Mouse (Mus musculus): ENCODE results near the gene Fam131b. TPM values are rescaled to one million over a fixed set of nuclear protein-coding genes. Genes with fewer than 3 reads are reported as not detected.

The Fam131b gene
- polyA plus RNA-seq, 1 experiment, result 15.6 TPM

- no peak overlapping the region for H3K4me3 ChIP-seq (ENCODE audit: insufficient read depth, poor library complexity, severe bottlenecking)
- H3K79me2 ChIP-seq (ENCODE audit: control insufficient read depth, insufficient read depth), result peaks cover 78% of the 10 kb centered on the region
- H3K27me3 ChIP-seq (ENCODE audit: control insufficient read depth, insufficient read depth, insufficient read length), result no peaks in the 10 kb centered on the region
- peaks cover 59% of the 10 kb centered on the region for H3K79me3 ChIP-seq (ENCODE audit: low read depth)
- TF ChIP-seq FOSL1 (IDR thresholded peaks at IDR 0.05; ENCODE audit: insufficient read depth, low read length, poor library complexity, severe bottlenecking) (no peak), CEBPB (IDR thresholded peaks at IDR 0.05; ENCODE audit: low read depth) (no peak), USF1 (IDR thresholded peaks at IDR 0.05; ENCODE audit: low read depth) (no peak), MYOG (IDR thresholded peaks at IDR 0.05; ENCODE audit: control insufficient read depth, extremely low read depth, insufficient read length) (no peak), CTCF (IDR thresholded peaks at IDR 0.05; ENCODE audit: control insufficient read depth, insufficient read depth, insufficient read length) (no peak), MAX (IDR thresholded peaks at IDR 0.05) (no peak), MYOD1 (IDR thresholded peaks at IDR 0.05; ENCODE audit: control insufficient read depth, insufficient read length, low read depth) (no peak)
- no peak overlapping the region for H3ac ChIP-seq (ENCODE audit: control insufficient read depth, insufficient read length, low read depth)
- H3K36me3 ChIP-seq (ENCODE audit: control insufficient read depth, insufficient read depth), result peaks cover 97% of the 10 kb centered on the region
Observed at GRCm38 (mm10) chr6:42355366-42355765, 30.9 kb upstream of the Fam131b start.

DNA sequence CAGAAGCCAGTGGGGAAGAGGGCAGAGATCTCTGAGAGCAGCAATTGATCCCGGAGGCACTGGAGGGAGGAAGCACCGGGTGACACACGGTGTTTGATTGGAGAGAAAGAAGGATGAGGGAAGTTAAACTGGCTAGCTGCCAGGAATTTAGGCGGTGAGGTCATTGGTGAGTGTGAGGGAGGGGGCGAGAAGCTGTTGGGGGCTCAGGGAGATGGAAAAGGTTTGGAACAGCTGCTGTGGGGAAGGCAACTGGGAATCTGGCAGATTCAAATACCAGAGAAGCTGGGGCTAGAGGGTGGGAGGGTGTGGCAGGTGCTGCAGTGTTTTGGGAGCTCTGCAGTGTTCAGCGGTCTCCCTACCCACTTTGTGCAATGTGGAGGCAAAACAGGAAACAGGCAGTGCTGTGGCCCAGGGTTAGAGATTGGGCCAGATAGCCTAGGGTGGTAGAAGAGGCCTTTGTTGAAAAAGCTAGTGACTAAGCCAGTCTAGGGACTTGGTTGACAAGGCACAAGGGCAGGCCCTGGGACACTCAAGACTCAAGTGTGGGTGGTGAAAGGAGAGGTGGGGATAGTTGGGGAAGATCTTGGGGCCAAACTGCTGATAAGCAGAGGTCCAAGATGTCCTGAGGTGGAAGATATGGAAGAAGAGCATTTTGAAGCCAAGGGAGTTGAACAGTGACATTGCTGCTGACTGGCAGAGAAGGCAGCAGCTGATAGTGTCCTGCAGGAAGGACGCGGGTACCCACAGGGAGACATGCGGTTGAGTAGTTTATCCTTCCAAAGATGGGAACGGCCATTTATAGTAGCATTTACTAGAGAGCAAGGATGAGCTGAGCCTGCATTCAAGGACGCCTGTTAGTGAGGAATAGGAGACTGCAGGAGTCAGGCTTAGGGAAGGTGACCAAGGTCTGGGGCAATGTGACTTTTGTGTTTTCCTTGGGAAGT, 29.9 kb upstream of the Fam131b start:
- Histone ChIP-seq H3ac (ENCODE audit: control insufficient read depth, insufficient read length, low read depth) (peak overlapping the region; percentile 47), H3K79me2 (ENCODE audit: control insufficient read depth, insufficient read depth) (peaks cover 83% of the 10 kb centered on the region), H3K27me3 (ENCODE audit: control insufficient read depth, insufficient read depth, insufficient read length) (no peaks in the 10 kb centered on the region), H3K36me3 (ENCODE audit: control insufficient read depth, insufficient read depth) (peaks cover 87% of the 10 kb centered on the region), H3K79me3 (ENCODE audit: low read depth) (peaks cover 62% of the 10 kb centered on the region), H3K4me3 (ENCODE audit: insufficient read depth, poor library complexity, severe bottlenecking) (no peak overlapping the region)
- TF ChIP-seq FOSL1 (IDR thresholded peaks at IDR 0.05; ENCODE audit: insufficient read depth, low read length, poor library complexity, severe bottlenecking) (no peak), MYOD1 (IDR thresholded peaks at IDR 0.05; ENCODE audit: control insufficient read depth, insufficient read length, low read depth) (peak; percentile 90)

DNA sequence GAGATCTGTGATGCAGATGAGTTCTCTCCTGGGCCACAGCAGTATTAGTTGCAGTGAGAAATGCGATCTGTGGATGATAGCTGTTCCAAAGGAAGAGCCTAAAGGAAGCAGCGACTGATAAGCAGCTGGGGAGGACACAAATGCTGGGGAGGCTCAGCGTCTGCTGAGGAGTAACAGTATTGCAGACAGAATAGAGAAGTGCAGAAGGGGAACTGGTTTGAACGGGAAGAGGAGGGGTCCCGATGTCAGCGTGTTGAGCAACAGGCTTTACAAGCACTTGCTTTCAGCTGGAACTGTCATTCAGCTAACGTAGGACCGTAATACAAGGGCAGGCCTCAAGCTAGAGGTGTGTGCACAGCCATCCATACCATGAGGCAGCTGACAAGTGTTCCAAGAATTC, 28.7 kb upstream of the Fam131b start:
- Histone ChIP-seq H3K79me2 (ENCODE audit: control insufficient read depth, insufficient read depth) (peaks cover 82% of the 10 kb centered on the region), H3K79me3 (ENCODE audit: low read depth) (peaks cover 62% of the 10 kb centered on the region), H3K27me3 (ENCODE audit: control insufficient read depth, insufficient read depth, insufficient read length) (no peaks in the 10 kb centered on the region), H3ac (ENCODE audit: control insufficient read depth, insufficient read length, low read depth) (peak overlapping the region; percentile 65), H3K36me3 (ENCODE audit: control insufficient read depth, insufficient read depth) (peaks cover 75% of the 10 kb centered on the region), H3K4me3 (ENCODE audit: insufficient read depth, poor library complexity, severe bottlenecking) (peak overlapping the region; percentile 16)
- no peak for TF ChIP-seq FOSL1 (IDR thresholded peaks at IDR 0.05; ENCODE audit: insufficient read depth, low read length, poor library complexity, severe bottlenecking)
- TF ChIP-seq MYOD1 (IDR thresholded peaks at IDR 0.05; ENCODE audit: control insufficient read depth, insufficient read length, low read depth), result no peak
- TF ChIP-seq MYOG (IDR thresholded peaks at IDR 0.05; ENCODE audit: control insufficient read depth, extremely low read depth, insufficient read length), result no peak
- no peak for TF ChIP-seq CTCF (IDR thresholded peaks at IDR 0.05; ENCODE audit: control insufficient read depth, insufficient read depth, insufficient read length)
- no peak for TF ChIP-seq USF1 (IDR thresholded peaks at IDR 0.05; ENCODE audit: low read depth)
- TF ChIP-seq CEBPB (IDR thresholded peaks at IDR 0.05; ENCODE audit: low read depth), result no peak
- TF ChIP-seq MAX (IDR thresholded peaks at IDR 0.05), result no peak

- Histone ChIP-seq H3K36me3 (ENCODE audit: control insufficient read depth, insufficient read depth) (peaks cover 68% of the 10 kb centered on the region), H3ac (ENCODE audit: control insufficient read depth, insufficient read length, low read depth) (peak overlapping the region; percentile 98), H3K4me3 (ENCODE audit: insufficient read depth, poor library complexity, severe bottlenecking) (peak overlapping the region; percentile 96), H3K79me3 (ENCODE audit: low read depth) (peaks cover 59% of the 10 kb centered on the region), H3K27me3 (ENCODE audit: control insufficient read depth, insufficient read depth, insufficient read length) (no peaks in the 10 kb centered on the region), H3K79me2 (ENCODE audit: control insufficient read depth, insufficient read depth) (peaks cover 75% of the 10 kb centered on the region)
- TF ChIP-seq CTCF (IDR thresholded peaks at IDR 0.05; ENCODE audit: control insufficient read depth, insufficient read depth, insufficient read length), result no peak
- TF ChIP-seq FOSL1 (IDR thresholded peaks at IDR 0.05; ENCODE audit: insufficient read depth, low read length, poor library complexity, severe bottlenecking), result no peak
- no peak for TF ChIP-seq MYOG (IDR thresholded peaks at IDR 0.05; ENCODE audit: control insufficient read depth, extremely low read depth, insufficient read length)
- TF ChIP-seq MYOD1 (IDR thresholded peaks at IDR 0.05; ENCODE audit: control insufficient read depth, insufficient read length, low read depth), result no peak
- TF ChIP-seq CEBPB (IDR thresholded peaks at IDR 0.05; ENCODE audit: low read depth), result no peak
- TF ChIP-seq USF1 (IDR thresholded peaks at IDR 0.05; ENCODE audit: low read depth), result no peak
- TF ChIP-seq MAX (IDR thresholded peaks at IDR 0.05), result no peak
Observed at GRCm38 (mm10) chr6:42352486-42352846, 28.0 kb upstream of the Fam131b start.

- H3K79me2 ChIP-seq (ENCODE audit: control insufficient read depth, insufficient read depth), result peaks cover 70% of the 10 kb centered on the region
- H3K4me3 ChIP-seq (ENCODE audit: insufficient read depth, poor library complexity, severe bottlenecking), result peak overlapping the region; percentile 96
- TF ChIP-seq MYOG (IDR thresholded peaks at IDR 0.05; ENCODE audit: control insufficient read depth, extremely low read depth, insufficient read length) (no peak), CEBPB (IDR thresholded peaks at IDR 0.05; ENCODE audit: low read depth) (no peak), MAX (IDR thresholded peaks at IDR 0.05) (no peak), CTCF (IDR thresholded peaks at IDR 0.05; ENCODE audit: control insufficient read depth, insufficient read depth, insufficient read length) (no peak), USF1 (IDR thresholded peaks at IDR 0.05; ENCODE audit: low read depth) (no peak), MYOD1 (IDR thresholded peaks at IDR 0.05; ENCODE audit: control insufficient read depth, insufficient read length, low read depth) (no peak), FOSL1 (IDR thresholded peaks at IDR 0.05; ENCODE audit: insufficient read depth, low read length, poor library complexity, severe bottlenecking) (no peak)
- H3K36me3 ChIP-seq (ENCODE audit: control insufficient read depth, insufficient read depth), result peaks cover 63% of the 10 kb centered on the region
- peaks cover 57% of the 10 kb centered on the region for H3K79me3 ChIP-seq (ENCODE audit: low read depth)
- H3ac ChIP-seq (ENCODE audit: control insufficient read depth, insufficient read length, low read depth), result peak overlapping the region; percentile 98
- no peaks in the 10 kb centered on the region for H3K27me3 ChIP-seq (ENCODE audit: control insufficient read depth, insufficient read depth, insufficient read length)
Observed at GRCm38 (mm10) chr6:42351776-42352485, 27.5 kb upstream of the Fam131b start.
